Mouse (Mus musculus) kidney, embryonic 14.5 days (tissue): ENCODE data around the gene Smim14. TPM values are rescaled to one million over a fixed set of nuclear protein-coding genes. Genes with fewer than 3 reads are reported as not detected.

Experiments
- ATAC-seq: fragments of 200-750 bp; cut with Nextera tagmentation; 2 replicates; pipeline ENCODE4 v1.8.0; 2017; ENCODE audit warnings: moderate number of reproducible peaks, mild to moderate bottlenecking, moderate TSS enrichment, moderate library complexity; ENCODE audit not compliant: low FRiP score, low TSS enrichment
- H3K27ac ChIP-seq: fragments of 300-500 bp; sonication (generic); 2 replicates; pipeline ENCODE4 v1.5.1; 2014; ENCODE audit warnings: low read depth, mild to moderate bottlenecking, low read length, moderate library complexity, mixed read lengths
- H3K27me3 ChIP-seq: fragments of 300-500 bp; sonication (generic); 2 replicates; pipeline ENCODE4 v1.6.1; 2014; ENCODE audit warnings: mild to moderate bottlenecking, low read length; ENCODE audit not compliant: control insufficient read depth, insufficient read depth
- H3K36me3 ChIP-seq: fragments of 300-500 bp; sonication (generic); 2 replicates; pipeline ENCODE4 v1.6.1; 2014; ENCODE audit warnings: low read length, mixed read lengths; ENCODE audit not compliant: control insufficient read depth, insufficient read depth
- H3K4me1 ChIP-seq: fragments of 300-500 bp; sonication (generic); 2 replicates; pipeline ENCODE4 v1.6.1; 2014; ENCODE audit warnings: low read length, mixed read lengths; ENCODE audit not compliant: control insufficient read depth, insufficient read depth
- H3K4me2 ChIP-seq: fragments of 300-500 bp; sonication (generic); replicated peaks from 2 replicates; pipeline ENCODE4 v1.6.1; 2014; ENCODE audit warnings: low read depth, mild to moderate bottlenecking, low read length
- H3K4me3 ChIP-seq: fragments of 300-500 bp; sonication (generic); 2 replicates; pipeline ENCODE4 v1.5.1; 2014; ENCODE audit warnings: mild to moderate bottlenecking, low read length
- H3K9ac ChIP-seq: fragments of 300-500 bp; sonication (generic); 2 replicates; pipeline ENCODE4 v1.6.1; 2014; ENCODE audit warnings: low read depth, mild to moderate bottlenecking, low read length, moderate library complexity
- H3K9me3 ChIP-seq: fragments of 300-500 bp; sonication (generic); 2 replicates; pipeline ENCODE4 v1.6.1; 2016; ENCODE audit warnings: low read length; ENCODE audit not compliant: control insufficient read depth
- WGBS: fragments of 180-500 bp; shearing (Covaris S2); extraction: QIAGEN DNeasy Blood & Tissue Kit; methylation state at CpG from one replicate; pipeline ENCODE4 v1.1.7; 2014; 5-methylcytosine and 5-hydroxymethylcytosine counted together
- polyA plus RNA-seq: library from polyadenylated mRNA; unstranded; fragments of >200 nt; fragmentation: Nextera tagmentation; extraction: Ambion mirVana; gene quantifications from 2 replicates; pipeline ENCODE4 v1.2.1, GENCODE M21; 2014

The Smim14 gene
- 83.9 and 91.6 TPM in 2 replicates for polyA plus RNA-seq

DNA sequence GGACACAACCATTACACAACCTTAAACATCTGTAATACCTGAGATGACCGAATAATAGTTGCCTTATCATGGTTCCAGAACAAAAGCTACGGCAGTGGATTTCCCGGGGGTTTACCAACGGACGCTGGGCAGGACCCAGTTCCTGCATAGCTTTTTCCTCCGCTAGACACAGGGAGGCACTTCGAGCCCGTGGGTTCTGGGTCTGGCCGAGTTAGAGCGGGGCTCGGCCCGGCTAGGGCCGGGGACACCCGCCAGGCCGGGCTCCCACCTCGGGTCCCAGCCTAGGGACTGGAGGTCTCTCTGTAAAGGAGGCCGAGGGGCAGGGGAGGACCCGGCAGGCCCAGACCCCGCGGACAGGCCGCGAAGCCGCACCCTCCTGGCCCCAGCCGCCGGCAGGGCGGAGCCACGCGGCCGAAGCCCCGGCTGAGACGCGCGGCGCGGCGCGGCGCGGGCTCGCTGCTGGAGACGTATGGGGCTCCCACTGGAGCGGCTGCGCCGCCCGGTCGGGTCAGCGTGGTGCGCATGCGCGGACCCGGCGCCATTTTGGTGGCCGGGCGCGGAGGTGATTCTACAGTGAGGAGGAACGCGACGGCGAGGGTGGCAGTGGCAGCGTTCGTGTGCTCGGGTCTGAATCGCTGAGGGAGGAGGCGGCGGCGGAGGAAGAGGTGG, at the start of gene Smim14, which contains the start of gene Ube2k:
TSS of gene Smim14 (minus strand) at position 434 of the 669 bp plus-strand sequence.
TSS of gene Ube2k (plus strand) at position 483 of the 669 bp plus-strand sequence.
- H3K36me3 ChIP-seq, result no peaks in the 10 kb centered on the region
- peak within 1 kb of the TSS; percentile 95 for H3K9ac ChIP-seq
- H3K9me3 ChIP-seq, result no peaks in the 10 kb centered on the region
- peak within 1 kb of the TSS; percentile 99 for H3K27ac ChIP-seq
- peak within 1 kb of the TSS; percentile 86 for H3K4me3 ChIP-seq
- peaks cover 4% of the 10 kb centered on the region for H3K4me1 ChIP-seq
- H3K4me2 ChIP-seq, result peak within 1 kb of the TSS; percentile 44
- no peaks in the 10 kb centered on the region for H3K27me3 ChIP-seq
- ATAC-seq, result peak; percentile 99
- under 1% methylated on average over 55 of the region's 66 CpGs for WGBS

DNA sequence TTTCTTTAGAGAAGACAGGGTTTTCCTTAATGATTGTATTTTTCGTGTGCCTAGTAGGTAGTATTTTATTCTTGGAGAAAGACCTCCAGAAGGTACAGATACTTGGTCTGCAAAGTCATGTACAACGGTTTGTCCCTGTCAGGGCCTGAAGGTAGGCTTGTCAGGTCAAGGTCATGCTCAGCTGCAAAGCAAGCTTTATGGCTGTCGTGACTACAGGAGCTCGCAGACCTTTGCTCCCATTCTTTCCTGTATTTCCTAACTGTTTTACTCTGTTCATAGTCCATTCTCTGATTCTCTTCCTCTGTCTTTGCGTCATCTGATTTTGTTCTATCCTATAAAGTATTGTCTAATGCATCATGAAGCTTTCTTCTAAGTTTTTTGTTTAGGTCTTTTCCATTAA, 49.3 kb upstream of the Smim14 start:
- peaks cover 33% of the 10 kb centered on the region for H3K36me3 ChIP-seq
- ATAC-seq, result no peak
- WGBS, result 80% methylated on average over 5 of the region's 5 CpGs

DNA sequence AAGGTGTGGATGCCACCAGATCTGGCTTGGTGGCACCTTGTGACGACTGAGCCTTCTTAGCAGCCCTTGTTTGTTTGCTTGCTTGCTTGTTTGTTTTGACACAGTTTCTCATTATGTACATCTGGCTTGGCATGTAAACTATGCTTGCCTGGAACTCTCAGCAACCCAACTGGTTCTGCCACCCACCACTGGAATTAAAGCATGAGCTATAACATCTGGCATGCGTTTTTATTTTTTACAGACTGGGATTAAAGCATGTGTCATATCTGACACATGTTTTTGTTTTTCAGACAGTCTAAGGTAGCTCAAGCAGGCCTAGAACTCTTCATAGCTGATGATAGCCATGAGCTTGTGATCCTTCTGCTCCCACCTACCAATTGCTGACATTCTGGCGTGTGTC, 41.6 kb upstream of the Smim14 start:
- ATAC-seq, result no peak
- Histone ChIP-seq H3K27ac (no peak overlapping the region), H3K9me3 (no peaks in the 10 kb centered on the region), H3K9ac (no peak overlapping the region), H3K27me3 (no peaks in the 10 kb centered on the region), H3K4me2 (no peak overlapping the region), H3K4me3 (no peak overlapping the region), H3K36me3 (peaks cover 27% of the 10 kb centered on the region), H3K4me1 (no peaks in the 10 kb centered on the region)
- 84% methylated on average over 3 of the region's 3 CpGs for WGBS

More for the DNA sequence above, 49.3 kb upstream of the Smim14 start:
- Histone ChIP-seq H3K27ac (no peak overlapping the region), H3K4me2 (no peak overlapping the region), H3K27me3 (no peaks in the 10 kb centered on the region), H3K4me3 (no peak overlapping the region), H3K4me1 (no peaks in the 10 kb centered on the region), H3K9me3 (no peaks in the 10 kb centered on the region), H3K9ac (no peak overlapping the region)

DNA sequence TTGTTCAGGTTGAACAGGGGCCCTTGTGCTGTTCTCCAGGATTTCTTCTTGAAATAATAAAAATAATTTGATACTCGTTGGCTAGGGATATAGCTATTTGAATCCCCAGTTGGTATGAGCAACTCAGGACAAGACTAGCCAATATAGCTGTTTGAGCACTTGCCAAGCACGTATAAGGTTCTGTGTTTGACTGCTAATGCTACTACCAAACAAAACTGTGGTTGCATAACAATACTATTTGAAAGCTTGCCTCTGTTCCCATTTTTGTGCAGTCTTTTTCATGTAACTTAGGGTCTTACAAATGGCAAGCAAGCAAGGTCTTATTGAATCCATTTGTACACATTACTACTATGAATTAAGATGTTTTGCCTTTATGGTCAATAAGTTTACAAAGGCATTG, 38.9 kb upstream of the Smim14 start:
- no peaks in the 10 kb centered on the region for H3K4me1 ChIP-seq
- H3K9me3 ChIP-seq, result no peaks in the 10 kb centered on the region
- H3K9ac ChIP-seq, result no peak overlapping the region
- no peak overlapping the region for H3K4me2 ChIP-seq
- peaks cover 19% of the 10 kb centered on the region; the same call in 1 of the 2 replicates for H3K36me3 ChIP-seq
- no peak overlapping the region for H3K27ac ChIP-seq
- H3K4me3 ChIP-seq, result no peak overlapping the region
- 78% methylated on average over 2 of the region's 2 CpGs for WGBS
- no peaks in the 10 kb centered on the region for H3K27me3 ChIP-seq
- ATAC-seq, result no peak

DNA sequence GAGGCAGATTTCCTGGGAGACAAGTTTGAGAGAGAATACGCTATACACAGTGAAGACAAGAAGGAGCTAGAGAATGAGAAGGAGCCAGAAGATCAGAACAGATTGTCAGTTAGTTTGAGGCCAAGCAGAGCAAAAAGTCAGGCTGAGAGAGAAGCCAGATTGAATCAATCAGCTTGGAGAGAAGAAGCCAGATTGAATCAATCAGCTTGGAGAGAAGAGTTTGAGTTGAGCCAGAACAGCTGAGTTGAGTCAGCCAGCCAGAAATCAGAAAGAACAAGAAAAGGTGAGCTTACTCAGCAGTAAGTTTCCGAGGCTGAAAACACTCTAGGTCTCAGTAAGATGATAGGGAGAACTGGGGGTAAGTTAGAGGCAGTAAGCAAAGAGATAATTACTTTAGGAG, 37.9 kb upstream of the Smim14 start:
- no peak overlapping the region for H3K4me2 ChIP-seq
- WGBS, result 74% methylated on average over 2 of the region's 2 CpGs
- no peaks in the 10 kb centered on the region for H3K27me3 ChIP-seq
- no peak overlapping the region for H3K27ac ChIP-seq
- no peak overlapping the region for H3K9ac ChIP-seq
- no peak for ATAC-seq
- no peaks in the 10 kb centered on the region for H3K9me3 ChIP-seq
- no peaks in the 10 kb centered on the region for H3K4me1 ChIP-seq
- peaks cover 16% of the 10 kb centered on the region for H3K36me3 ChIP-seq
- no peak overlapping the region for H3K4me3 ChIP-seq

DNA sequence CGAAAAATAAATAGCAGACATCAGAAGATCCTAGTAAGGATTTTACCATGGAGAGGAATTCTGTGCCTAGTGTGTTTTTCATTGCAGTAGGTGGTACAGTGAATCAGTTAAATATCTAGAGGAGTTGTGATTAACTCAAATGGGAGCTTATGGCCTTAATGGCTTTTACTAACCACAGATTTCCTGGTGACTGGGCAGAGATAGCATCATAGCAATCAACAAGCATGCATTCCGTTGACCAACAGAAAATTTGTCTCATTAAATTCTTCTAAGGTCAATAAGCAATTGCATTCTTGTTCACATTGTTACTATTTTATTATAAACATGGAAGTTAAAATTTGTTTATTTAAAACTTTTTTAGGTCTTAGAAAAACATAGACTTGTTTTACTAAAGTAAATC, 28.5 kb upstream of the Smim14 start:
- no peak overlapping the region for H3K4me3 ChIP-seq
- H3K9me3 ChIP-seq, result no peaks in the 10 kb centered on the region
- H3K4me2 ChIP-seq, result no peak overlapping the region
- H3K9ac ChIP-seq, result no peak overlapping the region
- no peak overlapping the region for H3K27ac ChIP-seq
- WGBS, result 77% methylated on average over 2 of the region's 2 CpGs
- no peaks in the 10 kb centered on the region for H3K27me3 ChIP-seq
- no peaks in the 10 kb centered on the region; the same call in 1 of the 2 replicates for H3K4me1 ChIP-seq
- no peak for ATAC-seq
- peaks cover 12% of the 10 kb centered on the region for H3K36me3 ChIP-seq

DNA sequence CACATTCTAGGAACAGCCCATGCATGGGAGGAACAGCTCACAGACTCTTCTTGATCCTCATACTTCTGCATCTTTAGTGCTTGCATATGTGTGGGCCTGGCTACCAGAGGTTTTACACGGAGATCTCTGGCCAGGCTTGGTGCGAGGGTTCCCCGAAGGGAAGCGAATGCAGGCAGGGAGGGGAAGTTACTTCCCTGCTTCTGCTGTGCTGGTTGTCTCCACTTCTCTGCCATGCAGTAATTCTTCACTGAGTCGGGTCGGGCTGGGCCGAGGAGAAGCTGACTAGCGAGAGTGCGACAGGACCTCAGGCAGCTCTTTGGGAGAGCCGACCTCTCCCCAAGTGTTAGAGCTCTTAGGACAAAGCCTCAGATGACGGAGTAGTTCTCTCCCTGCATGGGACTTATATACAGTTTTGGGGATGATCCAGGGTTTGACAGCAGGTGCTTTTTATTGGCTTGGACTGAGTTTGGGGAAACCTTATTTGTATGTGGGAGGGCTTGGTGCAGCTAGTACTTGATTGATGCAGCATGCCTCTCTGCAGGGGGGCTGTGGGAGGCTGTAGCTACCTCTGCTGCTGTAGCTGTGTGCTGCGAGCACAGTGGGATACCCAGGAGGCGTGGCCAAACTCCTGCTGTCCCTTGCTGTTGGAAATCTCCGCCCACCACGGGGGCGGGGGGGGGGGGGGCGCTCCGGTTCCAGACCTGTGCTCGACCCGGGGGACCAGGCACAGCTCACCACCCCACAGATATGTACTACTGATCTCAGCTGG, 24.3 kb upstream of the Smim14 start:
- Histone ChIP-seq H3K4me3 (no peak overlapping the region), H3K27ac (no peak overlapping the region)

DNA sequence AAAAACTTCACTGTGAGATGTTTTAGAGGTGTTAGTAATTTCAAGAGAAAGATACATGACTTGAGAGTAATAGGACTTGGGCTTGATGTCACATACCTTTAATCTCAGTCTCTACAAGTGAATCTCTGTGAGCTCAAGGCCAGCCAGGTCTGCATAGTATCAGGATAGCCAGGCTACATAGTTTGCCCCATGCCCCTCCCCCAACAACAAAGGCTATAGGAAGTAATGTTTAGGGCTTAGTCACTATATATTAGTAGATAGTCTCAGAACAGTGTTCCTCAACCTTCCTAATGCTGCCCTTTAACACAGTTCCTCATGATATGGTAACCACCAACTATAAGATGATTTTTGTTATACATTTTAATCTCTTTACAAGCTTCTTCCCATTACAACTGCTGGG, 20.1 kb upstream of the Smim14 start:
- no peak overlapping the region for H3K27ac ChIP-seq
- H3K36me3 ChIP-seq, result no peaks in the 10 kb centered on the region; the same call in 1 of the 2 replicates
- ATAC-seq, result no peak
- H3K27me3 ChIP-seq, result no peaks in the 10 kb centered on the region
- H3K4me3 ChIP-seq, result no peak overlapping the region
- H3K4me2 ChIP-seq, result no peak overlapping the region
- no peaks in the 10 kb centered on the region for H3K9me3 ChIP-seq
- no peak overlapping the region for H3K9ac ChIP-seq
- H3K4me1 ChIP-seq, result no peaks in the 10 kb centered on the region; the same call in 1 of the 2 replicates

More for the DNA sequence above, 24.3 kb upstream of the Smim14 start:
- H3K36me3 ChIP-seq, result no peaks in the 10 kb centered on the region; the same call in 1 of the 2 replicates
- no peak overlapping the region for H3K9ac ChIP-seq
- WGBS, result 37% methylated on average over 20 of the region's 20 CpGs
- H3K9me3 ChIP-seq, result no peaks in the 10 kb centered on the region
- no peaks in the 10 kb centered on the region for H3K27me3 ChIP-seq
- no peak for ATAC-seq
- no peak overlapping the region for H3K4me2 ChIP-seq
- no peaks in the 10 kb centered on the region; the same call in 1 of the 2 replicates for H3K4me1 ChIP-seq

DNA sequence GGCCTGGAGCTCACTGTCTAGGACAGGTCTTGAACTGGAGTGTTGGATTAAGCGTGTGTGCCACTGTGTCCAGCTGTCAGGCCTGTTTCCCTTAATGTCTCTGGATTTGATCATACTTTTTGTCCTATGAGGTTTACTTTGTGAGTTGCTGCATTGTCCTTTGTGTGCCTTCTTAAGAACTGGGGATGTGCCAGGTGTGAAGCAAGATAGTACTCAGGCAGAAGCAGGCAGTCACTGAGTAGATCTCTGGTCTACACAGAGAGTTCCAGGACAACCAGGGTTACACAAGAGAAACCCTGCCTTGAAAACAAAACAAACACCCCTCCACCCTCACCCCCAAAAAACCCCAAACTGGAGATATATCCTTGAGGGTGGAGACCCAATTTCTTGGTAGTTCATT, 12.7 kb upstream of the Smim14 start:
- Histone ChIP-seq H3K9ac (no peak overlapping the region), H3K4me3 (no peak overlapping the region), H3K9me3 (no peaks in the 10 kb centered on the region), H3K4me2 (no peak overlapping the region), H3K27me3 (no peaks in the 10 kb centered on the region), H3K27ac (no peak overlapping the region), H3K36me3 (no peaks in the 10 kb centered on the region; the same call in 1 of the 2 replicates), H3K4me1 (peaks cover 4% of the 10 kb centered on the region)
- 94% methylated on average over 1 of the region's 1 CpGs for WGBS
- ATAC-seq, result no peak
